Mouse (Mus musculus) heart, embryonic 14.5 days (tissue): ENCODE data around the gene Msl3l2. TPM values are rescaled to one million over a fixed set of nuclear protein-coding genes. Genes with fewer than 3 reads are reported as not detected.

Experiments used
- polyA plus RNA-seq: library from polyadenylated mRNA; unstranded; fragments of >200 nt; fragmentation: Nextera tagmentation; extraction: Ambion mirVana; gene quantifications from 2 replicates; pipeline ENCODE4 v1.2.1, GENCODE M21; 2014

The Msl3l2 gene
- polyA plus RNA-seq, 1 experiment from 2014 or later, result 5.7 TPM

Other genes with a start within 250 kb of the Msl3l2 start
- gene Tbc1d32, start 121.8 kb downstream of the Msl3l2 start, polyA plus RNA-seq, result 2.0 and 2.7 TPM in 2 replicates